Mouse (Mus musculus): Measurements from ENCODE around the gene A530084C06Rik. TPM values are rescaled to one million over a fixed set of nuclear protein-coding genes. Genes with fewer than 3 reads are reported as not detected.

The A530084C06Rik gene
- polyA plus RNA-seq (2015; fragmentation: Nextera tagmentation; extraction: Ambion mirVana): not detected in 2 replicates

DNA sequence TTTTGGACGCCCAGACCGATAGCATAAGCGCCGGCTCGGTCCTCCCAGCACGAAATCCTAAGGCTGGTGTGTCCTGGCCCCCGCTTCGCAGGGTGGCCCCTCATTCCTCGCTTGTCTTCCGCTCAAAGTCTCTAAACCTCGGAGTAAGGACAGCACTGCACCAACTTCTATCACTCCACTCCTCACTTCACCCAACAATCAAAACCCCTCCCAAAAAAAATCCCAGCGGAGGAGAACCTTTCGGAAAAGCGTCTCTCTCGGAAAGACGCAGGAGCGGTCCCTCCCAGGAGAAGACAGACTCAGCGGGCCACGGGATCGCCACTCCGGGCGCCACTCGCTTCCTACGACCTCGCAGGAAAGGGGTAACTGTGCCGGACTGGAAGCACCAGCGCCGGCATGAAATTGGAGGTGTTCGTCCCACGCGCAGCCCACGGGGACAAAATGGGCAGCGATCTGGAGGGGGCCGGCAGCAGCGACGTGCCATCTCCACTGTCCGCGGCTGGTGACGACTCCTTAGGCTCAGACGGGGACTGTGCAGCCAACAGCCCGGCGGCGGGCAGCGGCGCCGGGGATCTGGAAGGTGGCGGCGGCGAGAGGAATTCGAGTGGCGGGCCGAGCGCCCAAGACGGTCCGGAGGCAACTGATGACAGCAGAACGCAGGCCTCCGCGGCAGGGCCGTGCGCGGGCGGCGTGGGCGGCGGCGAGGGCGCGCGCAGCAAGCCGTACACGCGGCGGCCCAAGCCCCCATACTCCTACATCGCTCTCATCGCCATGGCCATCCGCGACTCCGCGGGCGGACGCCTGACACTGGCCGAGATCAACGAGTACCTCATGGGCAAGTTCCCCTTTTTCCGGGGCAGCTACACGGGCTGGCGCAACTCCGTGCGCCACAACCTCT is at the start of gene A530084C06Rik:
A530084C06Rik (minus strand) TSS at position 813 of the 898 bp plus-strand sequence.
- no peaks in the 10 kb centered on the region for H3K9me3 ChIP-seq (replicated peaks; ENCODE audit: control insufficient read depth, low read length)
- peaks cover 11% of the 10 kb centered on the region for H3K4me1 ChIP-seq (ENCODE audit: control insufficient read depth, insufficient read depth, low read length)
- ATAC-seq (ENCODE audit: insufficient read depth, low FRiP score): peak; percentile 12
- no peaks in the 10 kb centered on the region for H3K36me3 ChIP-seq (ENCODE audit: control insufficient read depth, insufficient read depth, low read length)
- H3K4me2 ChIP-seq (ENCODE audit: low read depth, low read length): peak within 1 kb of the TSS; percentile 95
- H3K9ac ChIP-seq (ENCODE audit: low read length): peak within 1 kb of the TSS; percentile 88
- peaks cover 32% of the 10 kb centered on the region for H3K27me3 ChIP-seq (ENCODE audit: control insufficient read depth, insufficient read depth, low read length)
- H3K4me3 ChIP-seq (replicated peaks; ENCODE audit: low read length): peak within 1 kb of the TSS; percentile 67
- 0% methylated on average over 87 of the region's 88 CpGs for WGBS
- H3K27ac ChIP-seq (ENCODE audit: low read length): peak within 1 kb of the TSS; percentile 94

DNA sequence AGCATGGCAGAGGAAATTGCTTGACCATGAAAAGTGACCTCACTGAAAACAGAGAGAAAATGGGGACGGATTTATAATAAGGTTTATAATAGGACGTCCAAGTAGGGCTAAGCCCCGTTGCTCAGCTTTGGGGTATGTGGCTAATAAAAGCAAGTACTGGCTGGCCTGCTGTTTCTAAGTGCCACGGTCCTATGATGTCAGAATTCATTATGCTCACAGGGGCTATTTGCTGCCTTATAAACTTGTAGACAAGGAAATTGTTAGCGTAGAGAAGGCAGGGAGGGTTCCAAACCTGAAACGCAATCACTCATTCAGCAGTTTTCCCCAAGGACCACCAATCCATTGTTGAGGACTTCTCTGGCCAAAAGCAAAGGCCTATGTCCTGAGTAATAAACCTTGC is 44.8 kb upstream of the A530084C06Rik start:
- H3K9ac ChIP-seq (ENCODE audit: low read length): no peak overlapping the region
- no peaks in the 10 kb centered on the region for H3K27me3 ChIP-seq (ENCODE audit: control insufficient read depth, insufficient read depth, low read length)
- no peaks in the 10 kb centered on the region for H3K36me3 ChIP-seq (ENCODE audit: control insufficient read depth, insufficient read depth, low read length)
- H3K4me1 ChIP-seq (ENCODE audit: control insufficient read depth, insufficient read depth, low read length): no peaks in the 10 kb centered on the region
- no peak for ATAC-seq (ENCODE audit: insufficient read depth, low FRiP score)
- WGBS: 90% methylated on average over 6 of the region's 6 CpGs
- H3K4me3 ChIP-seq (replicated peaks; ENCODE audit: low read length): no peak overlapping the region
- no peak overlapping the region for H3K27ac ChIP-seq (ENCODE audit: low read length)
- no peak overlapping the region for H3K4me2 ChIP-seq (ENCODE audit: low read depth, low read length)
- H3K9me3 ChIP-seq (replicated peaks; ENCODE audit: control insufficient read depth, low read length): no peaks in the 10 kb centered on the region

DNA sequence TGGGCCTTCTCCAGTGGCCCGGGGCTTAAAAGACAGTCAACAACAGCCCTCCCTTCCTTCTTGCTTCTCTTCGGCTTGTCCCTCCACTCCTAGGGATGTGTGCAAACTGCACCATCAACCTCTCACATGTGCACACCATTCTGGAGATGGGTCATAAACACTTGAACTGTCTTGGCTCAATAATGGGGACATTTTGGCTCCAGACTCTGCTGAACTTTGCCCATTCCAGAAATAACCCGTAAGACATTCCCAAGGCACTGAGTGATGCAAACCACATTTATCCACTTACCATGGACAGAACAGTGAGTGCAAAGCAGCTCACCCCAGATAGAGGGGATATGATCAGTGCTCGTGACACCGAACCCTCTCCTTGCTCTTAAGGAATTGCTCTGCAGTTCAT is 40.4 kb upstream of the A530084C06Rik start:
- Histone ChIP-seq H3K9ac (ENCODE audit: low read length) (no peak overlapping the region), H3K4me1 (ENCODE audit: control insufficient read depth, insufficient read depth, low read length) (no peaks in the 10 kb centered on the region), H3K4me2 (ENCODE audit: low read depth, low read length) (no peak overlapping the region), H3K27me3 (ENCODE audit: control insufficient read depth, insufficient read depth, low read length) (no peaks in the 10 kb centered on the region), H3K9me3 (replicated peaks; ENCODE audit: control insufficient read depth, low read length) (no peaks in the 10 kb centered on the region), H3K4me3 (replicated peaks; ENCODE audit: low read length) (no peak overlapping the region), H3K36me3 (ENCODE audit: control insufficient read depth, insufficient read depth, low read length) (no peaks in the 10 kb centered on the region), H3K27ac (ENCODE audit: low read length) (no peak overlapping the region)
- no peak for ATAC-seq (ENCODE audit: insufficient read depth, low FRiP score)
- 78% methylated on average over 5 of the region's 5 CpGs for WGBS

DNA sequence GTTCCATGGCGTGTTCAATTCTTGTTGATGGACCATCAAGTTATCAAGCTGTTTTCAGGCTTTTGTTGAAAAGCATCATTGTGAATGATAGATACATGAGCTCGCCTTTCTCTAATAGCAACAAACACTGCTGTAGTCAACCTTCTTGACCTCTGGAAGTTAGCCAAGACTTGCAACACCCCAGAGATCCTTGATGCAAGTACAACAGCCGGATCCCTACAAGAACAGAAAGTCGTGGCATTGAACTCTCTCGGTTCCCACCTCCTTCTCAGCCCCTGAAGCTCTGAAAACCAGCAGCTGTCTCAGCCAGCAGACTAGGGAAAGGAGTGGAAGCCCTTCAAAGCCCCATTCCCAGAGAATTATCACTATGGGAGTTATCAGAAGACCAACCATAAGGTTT is 28.2 kb upstream of the A530084C06Rik start:
- WGBS: 56% methylated on average over 5 of the region's 5 CpGs
- Histone ChIP-seq H3K9me3 (replicated peaks; ENCODE audit: control insufficient read depth, low read length) (no peaks in the 10 kb centered on the region), H3K27me3 (ENCODE audit: control insufficient read depth, insufficient read depth, low read length) (no peaks in the 10 kb centered on the region), H3K27ac (ENCODE audit: low read length) (no peak overlapping the region), H3K4me1 (ENCODE audit: control insufficient read depth, insufficient read depth, low read length) (no peaks in the 10 kb centered on the region), H3K36me3 (ENCODE audit: control insufficient read depth, insufficient read depth, low read length) (no peaks in the 10 kb centered on the region), H3K9ac (ENCODE audit: low read length) (no peak overlapping the region), H3K4me3 (replicated peaks; ENCODE audit: low read length) (no peak overlapping the region), H3K4me2 (ENCODE audit: low read depth, low read length) (no peak overlapping the region)
- ATAC-seq (ENCODE audit: insufficient read depth, low FRiP score): no peak

DNA sequence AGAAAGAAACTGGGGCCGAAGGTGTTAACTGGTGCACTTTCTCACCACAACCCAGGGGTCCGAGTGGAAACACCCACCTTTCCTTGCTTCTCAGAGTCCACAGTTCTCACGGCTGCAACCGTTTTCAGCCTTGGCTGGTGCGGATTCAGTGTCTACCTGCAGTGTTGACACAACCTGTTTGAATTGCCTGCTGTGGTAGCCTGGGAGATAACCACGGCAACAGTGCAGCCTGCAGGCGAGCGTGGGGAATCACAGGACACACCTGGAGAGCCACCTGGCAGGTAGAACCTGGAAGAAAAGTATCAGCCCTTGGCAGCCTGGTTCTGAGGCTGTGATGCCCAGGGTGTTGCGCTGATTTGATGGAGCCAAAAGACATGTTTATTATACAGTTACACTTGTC is 20.7 kb upstream of the A530084C06Rik start:
- H3K27ac ChIP-seq (ENCODE audit: low read length): peak overlapping the region; percentile 21; the same call in 1 of the 2 replicates
- no peaks in the 10 kb centered on the region for H3K9me3 ChIP-seq (replicated peaks; ENCODE audit: control insufficient read depth, low read length)
- H3K4me3 ChIP-seq (replicated peaks; ENCODE audit: low read length): no peak overlapping the region
- H3K36me3 ChIP-seq (ENCODE audit: control insufficient read depth, insufficient read depth, low read length): no peaks in the 10 kb centered on the region
- peak overlapping the region; percentile 33 for H3K4me2 ChIP-seq (ENCODE audit: low read depth, low read length)
- H3K4me1 ChIP-seq (ENCODE audit: control insufficient read depth, insufficient read depth, low read length): no peaks in the 10 kb centered on the region
- H3K27me3 ChIP-seq (ENCODE audit: control insufficient read depth, insufficient read depth, low read length): no peaks in the 10 kb centered on the region
- 51% methylated on average over 9 of the region's 9 CpGs for WGBS
- H3K9ac ChIP-seq (ENCODE audit: low read length): no peak overlapping the region
- peak; percentile 67; the same call in 1 of the 2 replicates for ATAC-seq (ENCODE audit: insufficient read depth, low FRiP score)

DNA sequence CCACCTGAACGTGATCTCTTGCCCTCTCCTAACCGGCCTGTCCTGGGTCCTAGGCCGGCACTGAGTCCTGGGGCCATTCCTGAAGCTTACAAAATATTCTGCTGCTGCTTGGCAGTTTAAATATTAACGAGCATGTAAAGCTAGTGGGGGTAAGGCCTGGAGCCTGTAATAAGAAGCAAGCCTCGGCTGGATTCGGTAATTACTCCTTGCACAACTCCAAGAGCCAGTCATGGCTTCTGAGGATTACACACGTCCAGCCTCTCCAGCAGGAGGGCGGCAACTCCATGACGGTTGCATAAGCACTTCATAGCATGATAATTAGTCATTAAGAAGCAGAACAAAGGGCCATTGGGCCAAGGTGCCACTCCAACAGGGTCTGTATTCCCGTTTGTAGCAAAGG is 19.3 kb upstream of the A530084C06Rik start:
- Histone ChIP-seq H3K9me3 (replicated peaks; ENCODE audit: control insufficient read depth, low read length) (no peaks in the 10 kb centered on the region), H3K27ac (ENCODE audit: low read length) (peak overlapping the region; percentile 78), H3K4me2 (ENCODE audit: low read depth, low read length) (peak overlapping the region; percentile 23; the same call in 1 of the 2 replicates), H3K36me3 (ENCODE audit: control insufficient read depth, insufficient read depth, low read length) (no peaks in the 10 kb centered on the region), H3K4me3 (replicated peaks; ENCODE audit: low read length) (peak overlapping the region; percentile 14; the same call in 1 of the 2 replicates), H3K4me1 (ENCODE audit: control insufficient read depth, insufficient read depth, low read length) (no peaks in the 10 kb centered on the region), H3K27me3 (ENCODE audit: control insufficient read depth, insufficient read depth, low read length) (no peaks in the 10 kb centered on the region), H3K9ac (ENCODE audit: low read length) (0 out of 2 replicates have a peak overlapping the region, but pooled peaks have one; percentile 4)
- peak; percentile 91 for ATAC-seq (ENCODE audit: insufficient read depth, low FRiP score)
- 49% methylated on average over 10 of the region's 10 CpGs for WGBS

DNA sequence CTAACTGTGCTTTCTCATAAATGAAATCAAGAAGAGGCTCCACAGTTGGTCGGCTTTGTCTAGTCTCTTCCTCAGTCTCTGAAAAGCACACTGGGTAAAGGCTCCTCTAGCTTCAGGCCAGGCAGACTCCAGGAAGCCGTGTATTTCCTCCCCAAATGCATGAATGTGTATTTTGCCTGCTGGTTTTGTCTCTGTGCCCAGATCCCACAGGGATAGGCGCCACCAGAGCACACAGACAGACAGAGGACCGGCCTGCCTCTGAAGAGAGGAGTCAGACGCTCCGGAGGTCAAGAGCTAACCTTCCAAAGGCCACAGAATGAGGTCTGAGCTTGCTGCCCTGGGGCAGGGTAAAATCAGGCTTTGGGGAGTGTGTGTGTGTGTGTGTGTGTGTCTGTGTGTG is 18.4 kb upstream of the A530084C06Rik start:
- Histone ChIP-seq H3K27ac (ENCODE audit: low read length) (peak overlapping the region; percentile 78), H3K9me3 (replicated peaks; ENCODE audit: control insufficient read depth, low read length) (no peaks in the 10 kb centered on the region), H3K4me3 (replicated peaks; ENCODE audit: low read length) (no peak overlapping the region), H3K9ac (ENCODE audit: low read length) (peak overlapping the region; percentile 53), H3K27me3 (ENCODE audit: control insufficient read depth, insufficient read depth, low read length) (no peaks in the 10 kb centered on the region), H3K4me2 (ENCODE audit: low read depth, low read length) (peak overlapping the region; percentile 23; the same call in 1 of the 2 replicates), H3K36me3 (ENCODE audit: control insufficient read depth, insufficient read depth, low read length) (no peaks in the 10 kb centered on the region), H3K4me1 (ENCODE audit: control insufficient read depth, insufficient read depth, low read length) (no peaks in the 10 kb centered on the region)
- WGBS: 35% methylated on average over 6 of the region's 6 CpGs
- peak; percentile 41; the same call in 1 of the 2 replicates for ATAC-seq (ENCODE audit: insufficient read depth, low FRiP score)

DNA sequence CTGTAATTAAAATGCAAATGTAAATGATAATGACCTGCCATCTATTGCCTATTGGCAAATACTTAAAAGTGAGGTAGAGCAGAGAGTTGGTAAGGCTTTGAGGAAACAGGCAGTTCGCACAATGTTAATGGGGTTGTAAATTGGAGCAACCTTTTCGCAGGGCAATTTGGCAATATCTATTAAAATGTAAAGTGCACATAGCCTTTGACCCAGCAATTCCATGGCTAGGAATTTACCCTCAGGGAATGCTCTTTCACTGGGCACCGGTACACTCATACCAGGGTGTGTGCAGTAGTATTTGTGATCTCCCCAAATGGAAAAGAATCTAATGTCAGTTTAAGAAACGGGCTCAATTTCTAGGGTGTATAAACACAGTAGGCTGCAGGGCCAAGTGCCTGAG is 17.6 kb upstream of the A530084C06Rik start:
- no peaks in the 10 kb centered on the region for H3K27me3 ChIP-seq (ENCODE audit: control insufficient read depth, insufficient read depth, low read length)
- ATAC-seq (ENCODE audit: insufficient read depth, low FRiP score): no peak
- 66% methylated on average over 4 of the region's 4 CpGs for WGBS
- no peak overlapping the region for H3K27ac ChIP-seq (ENCODE audit: low read length)
- no peak overlapping the region for H3K9ac ChIP-seq (ENCODE audit: low read length)
- no peaks in the 10 kb centered on the region for H3K9me3 ChIP-seq (replicated peaks; ENCODE audit: control insufficient read depth, low read length)
- no peak overlapping the region for H3K4me3 ChIP-seq (replicated peaks; ENCODE audit: low read length)
- no peaks in the 10 kb centered on the region for H3K4me1 ChIP-seq (ENCODE audit: control insufficient read depth, insufficient read depth, low read length)
- H3K4me2 ChIP-seq (ENCODE audit: low read depth, low read length): no peak overlapping the region
- H3K36me3 ChIP-seq (ENCODE audit: control insufficient read depth, insufficient read depth, low read length): no peaks in the 10 kb centered on the region

DNA sequence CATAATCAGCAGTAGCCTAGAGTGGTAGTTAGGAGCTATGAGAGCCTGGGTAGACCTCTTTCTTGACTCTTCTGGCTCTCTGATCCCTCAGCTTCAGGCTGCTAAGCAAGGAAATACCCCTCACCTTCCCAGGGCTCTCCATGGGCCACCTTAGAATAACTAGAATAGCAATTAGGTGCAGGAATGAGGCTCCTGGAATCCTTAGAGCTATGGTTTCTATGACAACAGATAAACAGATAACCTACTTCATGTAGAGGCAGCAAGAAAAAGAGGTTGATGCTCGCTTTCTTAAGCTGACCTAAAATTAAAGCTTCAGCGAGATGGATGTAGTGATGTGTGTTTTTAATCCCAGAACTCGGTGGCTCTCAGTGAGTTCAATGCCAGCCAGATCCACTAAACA is 15.5 kb upstream of the A530084C06Rik start:
- H3K9ac ChIP-seq (ENCODE audit: low read length): no peak overlapping the region
- WGBS: 75% methylated on average over 3 of the region's 3 CpGs
- H3K36me3 ChIP-seq (ENCODE audit: control insufficient read depth, insufficient read depth, low read length): no peaks in the 10 kb centered on the region
- H3K9me3 ChIP-seq (replicated peaks; ENCODE audit: control insufficient read depth, low read length): no peaks in the 10 kb centered on the region
- no peak overlapping the region for H3K4me3 ChIP-seq (replicated peaks; ENCODE audit: low read length)
- H3K4me1 ChIP-seq (ENCODE audit: control insufficient read depth, insufficient read depth, low read length): no peaks in the 10 kb centered on the region
- no peaks in the 10 kb centered on the region for H3K27me3 ChIP-seq (ENCODE audit: control insufficient read depth, insufficient read depth, low read length)
- no peak overlapping the region for H3K4me2 ChIP-seq (ENCODE audit: low read depth, low read length)
- ATAC-seq (ENCODE audit: insufficient read depth, low FRiP score): no peak
- no peak overlapping the region for H3K27ac ChIP-seq (ENCODE audit: low read length)

Measured in stomach, embryonic 16.5 days (tissue).